Comparison of ENCODE assay signal across 27 mouse cellular contexts in genomic region chr8:106509079-106509780, GRCm38 (mm10). TPM values are rescaled to one million over a fixed set of nuclear protein-coding genes. Genes with fewer than 3 reads are reported as not detected.
A peak's percentile ranks its signal among the peaks of the same experiment; 100 is the strongest.
DNase-seq lines count a peak whose midpoint lies in the region.
"Had no signal": no experiment of that assay in that cellular context is flagged by ENCODE, and none has a peak within 500 bp of the region (broad histone marks: within the 10 kb centered on the region; RNA-seq: fewer than 3 reads in every experiment).

No protein-coding gene starts in this region.

- peaks cover 42% of the 10 kb centered on the region for H3K27me3 ChIP-seq in heart, embryonic 10.5 days (ENCODE audit: insufficient read depth, poor library complexity, severe bottlenecking)

- peak overlapping the region; percentile 22; the same call in 1 of the 2 replicates for H3K27ac ChIP-seq in heart, embryonic 10.5 days
- H3K27ac ChIP-seq: forebrain, embryonic 12.5 days; hindbrain, embryonic 12.5 days; hindbrain, postnatal 0 days had no signal

- H3K9me3 ChIP-seq in heart, embryonic 10.5 days = no peaks in the 10 kb centered on the region
- H3K9me3 ChIP-seq: embryonic facial prominence, embryonic 13.5 days; forebrain, embryonic 12.5 days; G1E; hindbrain, embryonic 12.5 days had no signal

- H3K36me3 ChIP-seq in heart, embryonic 10.5 days = no peaks in the 10 kb centered on the region
- H3K36me3 ChIP-seq: embryonic facial prominence, embryonic 13.5 days; forebrain, embryonic 12.5 days; G1E; hindbrain, embryonic 12.5 days had no signal

- H3K4me3 ChIP-seq in heart, embryonic 10.5 days = no peak overlapping the region

- 65% methylated on average over 8 of the region's 8 CpGs for WGBS in heart, embryonic 10.5 days

- no peak for DNase-seq in heart, embryonic 10.5 days (ENCODE audit: low spot score)
- DNase-seq in heart, adult 8-10 months (ENCODE audit: low spot score) = no peak
- peak; percentile 9 for DNase-seq in kidney, postnatal 10 days
- no peak for DNase-seq in kidney, postnatal 36 days
- peak; percentile 79 for DNase-seq in R1 (ENCODE audit: low read depth, low spot score)
- DNase-seq in left cerebral cortex, adult 18-20 months (ENCODE audit: low spot score in 2 of 2) = no peak
- DNase-seq in layer of hippocampus, adult 18-20 months (ENCODE audit: low spot score in 2 of 2) = no peak
- DNase-seq: adrenal gland, postnatal 25 days; cerebellum, adult 18-20 months; cerebellum, adult 9-11 months; cerebellum, postnatal 36 days; gastrocnemius, postnatal 10 days had no signal

- peaks cover 49% of the 10 kb centered on the region for H3K4me1 ChIP-seq in heart, embryonic 10.5 days

RNA-seq across cellular contexts. Expression of gene Cdh3, which starts 1.5 kb away (rescaled TPM):
- 31.2 and 37.7 TPM in 2 replicates for polyA plus RNA-seq in heart, embryonic 10.5 days (2016; fragmentation: Nextera tagmentation; extraction: Ambion mirVana)
- 1 to 10 TPM in 1 of 4 experiments, under 1 TPM in 3; 0.71 to 1.7 (median 0.87) TPM for total RNA-seq in heart, adult 8-10 months (2022)
- under 1 TPM; 0.33 to 0.44 TPM for total RNA-seq in left cerebral cortex, adult 18-20 months (2021)
- under 1 TPM in 1 of 2 experiments, not detected in 1; 0.25 TPM for total RNA-seq in layer of hippocampus, adult 18-20 months (2021)
- polyA plus RNA-seq: activated CD4-positive, CD25-positive, alpha-beta regulatory T cell, adult 4 months; G1E had no signal

RNA-seq across cellular contexts. Expression of gene 6030452D12Rik, which starts 8.9 kb away (rescaled TPM):
- polyA plus RNA-seq in heart, embryonic 10.5 days (2016; fragmentation: Nextera tagmentation; extraction: Ambion mirVana) = not detected in 2 replicates
- total RNA-seq in heart, adult 8-10 months (2022) = not detected
- total RNA-seq in left cerebral cortex, adult 18-20 months (2021) = not detected
- not detected for total RNA-seq in layer of hippocampus, adult 18-20 months (2021)
- total RNA-seq: adrenal gland, adult 18-20 months; adrenal gland, postnatal 25 days; G1E; gastrocnemius, postnatal 10 days; gastrocnemius, postnatal 4 days; heart, postnatal 25 days; hindbrain, postnatal 0 days had no signal
- polyA plus RNA-seq: activated CD4-positive, CD25-positive, alpha-beta regulatory T cell, adult 4 months; C2C12; embryonic facial prominence, embryonic 13.5 days; forebrain, embryonic 12.5 days; forebrain, embryonic 16.5 days; frontal cortex, adult 2 months; G1E; heart, embryonic 11.5 days; heart, embryonic 16.5 days; hindbrain, embryonic 12.5 days; hindbrain, postnatal 0 days; intestine, embryonic 14.5 days had no signal

Comparison
In these comparisons a context has a peak if more than half of its experiments do, and no peak if none do; other contexts are left out.
1. DNase-seq: peak in kidney, postnatal 10 days (single experiment) and R1 (single experiment); none in heart, embryonic 10.5 days (single experiment), heart, adult 8-10 months (single experiment), kidney, postnatal 36 days (0 of 2), left cerebral cortex, adult 18-20 months (0 of 2) and layer of hippocampus, adult 18-20 months (0 of 2).